Mouse (Mus musculus): ENCODE results near the gene P2rx1.

DNA sequence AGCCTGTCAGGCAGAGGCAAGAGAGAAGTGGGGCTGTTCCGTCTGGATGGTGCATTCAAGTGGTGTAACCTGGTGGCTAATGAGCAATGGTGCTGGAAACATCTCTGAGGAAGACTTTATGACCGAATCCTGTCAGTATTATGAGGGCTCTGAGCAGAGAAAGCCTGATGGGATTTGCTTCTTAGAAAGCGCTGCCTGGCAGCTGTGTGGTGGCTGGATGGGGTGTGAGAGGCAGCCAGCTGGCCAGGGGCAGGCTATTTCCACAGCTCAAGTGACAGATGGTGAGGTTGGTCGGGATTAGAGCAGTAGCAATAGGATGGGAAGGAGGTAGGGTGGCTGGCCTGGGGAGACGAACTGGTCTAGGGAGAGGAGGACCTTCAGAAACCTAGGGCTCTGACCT is 32.6 kb downstream of the P2rx1 start:
- no peak for TF ChIP-seq POLR2A (IDR thresholded peaks at IDR 0.05; ENCODE audit: control insufficient read depth, low read depth, low read length)
- TF ChIP-seq CTCF (IDR thresholded peaks at IDR 0.05; ENCODE audit: control insufficient read depth, insufficient read depth, insufficient replicate concordance, low read depth, low read length): no peak
